Mouse (Mus musculus): ENCODE results near the gene Vldlr. TPM values are rescaled to one million over a fixed set of nuclear protein-coding genes. Genes with fewer than 3 reads are reported as not detected.
A peak's percentile ranks its signal among the peaks of the same experiment; 100 is the strongest.

Gene Vldlr
- polyA plus RNA-seq (2015; fragmentation: Nextera tagmentation; extraction: Ambion mirVana), result 6.0 and 6.7 TPM in 2 replicates

DNA sequence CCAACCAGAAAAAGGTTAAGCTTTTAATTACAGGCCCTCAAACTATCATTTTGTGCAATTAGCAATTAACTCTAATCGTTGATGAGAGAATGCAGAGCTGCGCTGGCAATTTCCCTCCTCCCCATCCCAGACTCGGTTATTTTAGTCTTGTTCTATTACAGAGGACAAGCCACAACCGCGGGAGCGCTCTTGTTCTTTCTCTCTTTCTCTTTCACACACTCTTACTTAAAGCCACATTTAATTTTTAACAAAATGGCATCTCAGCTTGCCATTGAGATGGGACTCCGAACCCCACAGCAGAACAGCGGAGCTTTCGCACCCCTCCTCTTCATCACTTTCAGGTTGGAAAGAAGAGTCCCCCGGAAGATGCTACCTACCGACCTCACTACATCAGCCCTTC, at the start of gene Vldlr:
TSS of gene Vldlr (plus strand) at position 167 of the 400 bp plus-strand sequence.
- peak within 1 kb of the TSS; percentile 41 for H3K27ac ChIP-seq (replicated peaks)
- DNase-seq (ENCODE audit: low spot score) (no peak), ATAC-seq (ENCODE audit: low FRiP score, low TSS enrichment) (no peak)
- no peak for TF ChIP-seq EP300 (optimal IDR thresholded peaks at IDR 0.05)
- TF ChIP-seq CTCF (IDR thresholded peaks at IDR 0.05; ENCODE audit: low read depth), result no peak
- no peaks in the 10 kb centered on the region for H3K9me3 ChIP-seq (ENCODE audit: control insufficient read depth, low read length)
- H3K4me1 ChIP-seq (replicated peaks; ENCODE audit: control insufficient read depth, insufficient read depth), result no peaks in the 10 kb centered on the region
- peak within 1 kb of the TSS; percentile 67 for H3K4me3 ChIP-seq (ENCODE audit: low read depth, low read length)
- peak within 1 kb of the TSS; percentile 70 for H3K9ac ChIP-seq (ENCODE audit: low read length)
- H3K4me2 ChIP-seq (replicated peaks; ENCODE audit: low read depth), result peak within 1 kb of the TSS; percentile 92
- H3K36me3 ChIP-seq (ENCODE audit: control insufficient read depth, insufficient read depth, low read length), result no peaks in the 10 kb centered on the region
- 6% methylated on average over 11 of the region's 11 CpGs for WGBS
- no peaks in the 10 kb centered on the region for H3K27me3 ChIP-seq (ENCODE audit: control insufficient read depth, insufficient read depth, low read length)

DNA sequence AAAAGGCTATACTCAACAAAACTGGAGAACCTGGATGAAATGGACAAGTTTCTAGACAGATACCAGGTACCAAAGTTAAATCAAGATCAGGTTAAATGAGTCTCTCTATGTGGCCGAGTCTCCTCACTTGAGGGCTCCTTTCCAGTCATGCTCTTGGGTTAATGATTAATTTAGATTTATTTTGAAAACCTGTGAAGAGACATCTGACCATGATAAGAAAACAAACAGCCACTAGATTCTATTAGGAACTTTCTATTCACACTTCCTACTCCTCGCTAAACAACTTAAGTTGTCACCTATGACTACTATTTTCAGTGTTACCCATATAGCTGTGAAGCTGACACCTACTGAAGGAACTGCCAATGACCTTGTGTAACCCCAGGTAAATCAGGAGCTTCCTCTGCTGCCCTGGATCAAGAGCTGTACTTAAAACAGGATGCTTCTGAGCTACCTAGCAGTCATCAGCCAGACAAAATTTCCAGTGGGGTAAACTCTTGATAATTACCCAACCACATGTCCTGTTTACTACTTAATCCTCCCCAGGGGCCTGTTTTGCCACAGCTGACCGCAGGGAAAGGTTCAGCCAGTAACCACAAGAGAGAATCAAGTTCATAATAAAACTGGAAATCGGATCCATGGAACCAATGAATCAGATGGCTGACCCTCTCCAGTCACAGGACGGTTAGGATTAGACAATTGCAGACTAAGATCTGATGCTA, 48.5 kb upstream of the Vldlr start:
- no peak for DNase-seq (ENCODE audit: low spot score)
- Histone ChIP-seq H3K4me3 (ENCODE audit: low read depth, low read length) (no peak overlapping the region), H3K9me3 (ENCODE audit: control insufficient read depth, low read length) (no peaks in the 10 kb centered on the region), H3K9ac (ENCODE audit: low read length) (no peak overlapping the region), H3K27me3 (ENCODE audit: control insufficient read depth, insufficient read depth, low read length) (no peaks in the 10 kb centered on the region), H3K36me3 (ENCODE audit: control insufficient read depth, insufficient read depth, low read length) (no peaks in the 10 kb centered on the region), H3K4me1 (replicated peaks; ENCODE audit: control insufficient read depth, insufficient read depth) (no peaks in the 10 kb centered on the region), H3K4me2 (replicated peaks; ENCODE audit: low read depth) (no peak overlapping the region), H3K27ac (replicated peaks) (no peak overlapping the region)
- TF ChIP-seq EP300 (optimal IDR thresholded peaks at IDR 0.05) (no peak), CTCF (IDR thresholded peaks at IDR 0.05; ENCODE audit: low read depth) (no peak)
- peak; percentile 35; the same call in 1 of the 2 replicates for ATAC-seq (ENCODE audit: low FRiP score, low TSS enrichment)
- WGBS, result 74% methylated on average over 5 of the region's 5 CpGs

DNA sequence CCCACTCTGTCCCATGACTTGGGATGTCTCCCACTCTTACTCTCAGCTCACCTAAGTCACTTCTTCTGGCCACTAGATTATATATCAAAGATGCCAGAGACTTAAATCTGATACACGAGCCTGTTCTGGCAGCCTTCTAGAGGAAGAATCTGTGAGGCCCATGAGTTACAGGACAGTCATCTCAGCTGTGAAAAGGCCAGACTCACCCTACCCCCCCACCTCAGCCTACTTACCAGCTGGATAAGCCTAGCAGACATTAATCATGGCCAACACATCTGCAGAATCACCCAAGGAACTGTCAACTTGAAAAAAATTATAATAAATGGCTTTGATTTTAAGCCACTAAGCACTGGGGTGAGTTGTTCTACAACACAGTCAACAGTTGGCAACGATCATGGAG, 42.4 kb upstream of the Vldlr start:
- DNase-seq (ENCODE audit: low spot score) (no peak), ATAC-seq (ENCODE audit: low FRiP score, low TSS enrichment) (no peak)
- H3K4me1 ChIP-seq (replicated peaks; ENCODE audit: control insufficient read depth, insufficient read depth), result no peaks in the 10 kb centered on the region
- 42% methylated on average over 2 of the region's 2 CpGs for WGBS
- H3K27ac ChIP-seq (replicated peaks), result no peak overlapping the region
- no peak for TF ChIP-seq EP300 (optimal IDR thresholded peaks at IDR 0.05)
- TF ChIP-seq CTCF (IDR thresholded peaks at IDR 0.05; ENCODE audit: low read depth), result no peak
- no peak overlapping the region for H3K4me2 ChIP-seq (replicated peaks; ENCODE audit: low read depth)
- no peaks in the 10 kb centered on the region for H3K9me3 ChIP-seq (ENCODE audit: control insufficient read depth, low read length)
- H3K27me3 ChIP-seq (ENCODE audit: control insufficient read depth, insufficient read depth, low read length), result no peaks in the 10 kb centered on the region
- H3K9ac ChIP-seq (ENCODE audit: low read length), result no peak overlapping the region
- H3K36me3 ChIP-seq (ENCODE audit: control insufficient read depth, insufficient read depth, low read length), result no peaks in the 10 kb centered on the region
- H3K4me3 ChIP-seq (ENCODE audit: low read depth, low read length), result no peak overlapping the region

- Histone ChIP-seq H3K27me3 (ENCODE audit: control insufficient read depth, insufficient read depth, low read length) (no peaks in the 10 kb centered on the region), H3K4me2 (replicated peaks; ENCODE audit: low read depth) (no peak overlapping the region), H3K9ac (ENCODE audit: low read length) (no peak overlapping the region), H3K27ac (replicated peaks) (no peak overlapping the region), H3K4me1 (replicated peaks; ENCODE audit: control insufficient read depth, insufficient read depth) (no peaks in the 10 kb centered on the region), H3K36me3 (ENCODE audit: control insufficient read depth, insufficient read depth, low read length) (no peaks in the 10 kb centered on the region), H3K9me3 (ENCODE audit: control insufficient read depth, low read length) (no peaks in the 10 kb centered on the region), H3K4me3 (ENCODE audit: low read depth, low read length) (no peak overlapping the region)
- 86% methylated on average over 1 of the region's 1 CpGs for WGBS
- no peak for TF ChIP-seq CTCF (IDR thresholded peaks at IDR 0.05; ENCODE audit: low read depth)
- TF ChIP-seq EP300 (optimal IDR thresholded peaks at IDR 0.05), result no peak
- peak; percentile 19 for DNase-seq (ENCODE audit: low spot score)
- peak; percentile 57; the same call in 1 of the 2 replicates for ATAC-seq (ENCODE audit: low FRiP score, low TSS enrichment)
Measured at GRCm38 (mm10) chr19:27175617-27176016, 40.7 kb upstream of the Vldlr start.

GRCm38 (mm10) chr19:27176558-27176957, 39.7 kb upstream of the Vldlr start:
- no peak overlapping the region for H3K4me2 ChIP-seq (replicated peaks; ENCODE audit: low read depth)
- no peaks in the 10 kb centered on the region for H3K9me3 ChIP-seq (ENCODE audit: control insufficient read depth, low read length)
- no peak for TF ChIP-seq EP300 (optimal IDR thresholded peaks at IDR 0.05)
- no peak for TF ChIP-seq CTCF (IDR thresholded peaks at IDR 0.05; ENCODE audit: low read depth)
- WGBS, result 86% methylated on average over 4 of the region's 4 CpGs
- ATAC-seq (ENCODE audit: low FRiP score, low TSS enrichment) (no peak), DNase-seq (ENCODE audit: low spot score) (no peak)
- H3K27me3 ChIP-seq (ENCODE audit: control insufficient read depth, insufficient read depth, low read length), result no peaks in the 10 kb centered on the region
- H3K27ac ChIP-seq (replicated peaks), result no peak overlapping the region
- H3K9ac ChIP-seq (ENCODE audit: low read length), result no peak overlapping the region
- H3K4me3 ChIP-seq (ENCODE audit: low read depth, low read length), result no peak overlapping the region
- H3K4me1 ChIP-seq (replicated peaks; ENCODE audit: control insufficient read depth, insufficient read depth), result no peaks in the 10 kb centered on the region
- H3K36me3 ChIP-seq (ENCODE audit: control insufficient read depth, insufficient read depth, low read length), result no peaks in the 10 kb centered on the region

DNA sequence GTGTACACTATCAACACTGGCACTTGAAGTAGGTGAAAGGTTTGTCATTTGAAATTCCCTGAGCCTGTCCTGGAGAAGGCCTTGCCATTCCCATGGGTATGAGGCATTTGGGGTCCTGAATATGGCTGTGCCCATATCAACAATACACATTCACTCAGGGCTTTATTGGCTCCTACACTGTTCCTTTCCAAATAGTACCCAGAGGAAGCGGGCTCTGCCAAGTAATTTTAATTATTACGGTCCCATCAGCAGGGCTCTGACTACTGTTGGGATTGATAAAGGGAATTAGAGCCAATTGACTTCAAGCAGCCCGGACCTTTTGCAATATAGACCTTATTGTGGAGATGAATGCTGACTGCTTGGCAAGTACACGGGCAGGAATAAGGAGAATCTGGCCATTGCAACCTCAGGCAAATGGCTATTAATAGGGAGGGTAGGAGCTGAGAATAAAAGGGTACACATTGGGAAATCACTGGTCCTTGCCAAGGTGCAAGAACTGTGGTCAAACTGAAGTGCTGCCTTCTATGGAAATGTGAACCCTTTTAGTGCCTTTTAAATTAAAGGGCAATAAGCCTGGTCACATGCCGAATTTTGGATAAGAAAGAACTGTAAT, 38.0 kb upstream of the Vldlr start:
- TF ChIP-seq EP300 (optimal IDR thresholded peaks at IDR 0.05), result no peak
- TF ChIP-seq CTCF (IDR thresholded peaks at IDR 0.05; ENCODE audit: low read depth), result no peak
- Histone ChIP-seq H3K4me2 (replicated peaks; ENCODE audit: low read depth) (no peak overlapping the region), H3K4me3 (ENCODE audit: low read depth, low read length) (no peak overlapping the region), H3K27me3 (ENCODE audit: control insufficient read depth, insufficient read depth, low read length) (no peaks in the 10 kb centered on the region), H3K9me3 (ENCODE audit: control insufficient read depth, low read length) (no peaks in the 10 kb centered on the region), H3K27ac (replicated peaks) (no peak overlapping the region), H3K4me1 (replicated peaks; ENCODE audit: control insufficient read depth, insufficient read depth) (no peaks in the 10 kb centered on the region), H3K9ac (ENCODE audit: low read length) (no peak overlapping the region), H3K36me3 (ENCODE audit: control insufficient read depth, insufficient read depth, low read length) (no peaks in the 10 kb centered on the region)
- WGBS, result 83% methylated on average over 5 of the region's 5 CpGs
- ATAC-seq (ENCODE audit: low FRiP score, low TSS enrichment) (no peak), DNase-seq (ENCODE audit: low spot score) (no peak)
